23 mouse cellular contexts compared by ENCODE assay signal in the genomic region with DNA sequence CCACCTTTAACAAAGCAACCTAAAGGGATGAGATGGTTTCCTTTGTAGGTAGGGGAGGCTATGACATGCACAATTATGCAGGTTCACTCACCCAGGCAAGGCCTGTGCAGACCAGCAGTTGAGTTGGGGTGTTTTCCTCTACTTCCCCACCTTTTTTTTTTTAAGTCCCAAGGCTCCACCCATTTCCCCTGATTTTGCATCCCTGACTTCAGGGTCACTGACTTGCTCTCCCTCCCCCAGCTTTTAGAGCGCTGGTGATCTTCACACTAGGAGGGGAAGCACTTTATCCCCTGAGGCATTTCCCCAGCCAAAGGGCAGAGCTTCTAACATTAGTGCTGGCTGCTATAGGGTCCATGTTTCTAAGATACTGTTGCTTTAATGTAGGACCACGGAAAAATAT. TPM values are rescaled to one million over a fixed set of nuclear protein-coding genes. Genes with fewer than 3 reads are reported as not detected.
A peak's percentile ranks its signal among the peaks of the same experiment; 100 is the strongest.
DNase-seq lines count a peak whose midpoint lies in the region; ATAC-seq and TF ChIP-seq lines count a peak whose summit lies in the region.
"Had no signal": no experiment of that assay in that cellular context is flagged by ENCODE, and none has a peak within 500 bp of the region (broad histone marks: within the 10 kb centered on the region; RNA-seq: fewer than 3 reads in every experiment).

No protein-coding gene starts in this region.

- no peaks in the 10 kb centered on the region for H3K27me3 ChIP-seq in embryonic facial prominence, embryonic 11.5 days (ENCODE audit: control insufficient read depth, insufficient read depth, low read length)
- no peaks in the 10 kb centered on the region for H3K27me3 ChIP-seq in embryonic facial prominence, embryonic 10.5 days (replicated peaks; ENCODE audit: low read depth, poor library complexity, severe bottlenecking)
- H3K27me3 ChIP-seq in E14TG2a.4 (ENCODE audit: insufficient read depth, low read length), result no peaks in the 10 kb centered on the region
- H3K27me3 ChIP-seq: embryonic facial prominence, embryonic 13.5 days; forebrain, embryonic 12.5 days; hindbrain, embryonic 12.5 days had no signal

- peak; percentile 11 for DNase-seq in embryonic facial prominence, embryonic 11.5 days (ENCODE audit: low spot score)
- no peak for DNase-seq in embryonic facial prominence, embryonic 10.5 days (ENCODE audit: low spot score)
- peak; percentile 59 for DNase-seq in ZHBTc4 (ENCODE audit: low read depth, low spot score)
- DNase-seq in right cerebral cortex, adult 2 months (ENCODE audit: low spot score in 2 of 2), result no peak
- DNase-seq in layer of hippocampus, adult 9-11 months, result no peak
- DNase-seq in cerebellum, postnatal 10 days, result no peak
- DNase-seq: adrenal gland, adult 2 months; adrenal gland, postnatal 36 days; cerebellum, adult 11 months; cerebellum, adult 8-10 months; cerebellum, postnatal 25 days; forebrain, postnatal 0 days; gastrocnemius, postnatal 14 days; heart, postnatal 10 days; heart, postnatal 4 days had no signal

- TF ChIP-seq CTCF in E14TG2a.4 (conservative IDR thresholded peaks at IDR 0.05; ENCODE audit: low read length), result no peak

- H3K4me3 ChIP-seq in embryonic facial prominence, embryonic 11.5 days (ENCODE audit: low read depth, low read length), result no peak overlapping the region
- H3K4me3 ChIP-seq in embryonic facial prominence, embryonic 10.5 days, result no peak overlapping the region
- H3K4me3 ChIP-seq in E14TG2a.4 (replicated peaks; ENCODE audit: low read length), result peak overlapping the region; percentile 20; the same call in 1 of the 2 replicates
- H3K4me3 ChIP-seq: embryonic facial prominence, embryonic 13.5 days; forebrain, embryonic 12.5 days; heart, embryonic 10.5 days; hindbrain, embryonic 12.5 days had no signal

- ATAC-seq in embryonic facial prominence, embryonic 11.5 days (replicated peaks; ENCODE audit: insufficient number of reproducible peaks, low FRiP score, low TSS enrichment, low read depth), result no peak
- ATAC-seq: forebrain, postnatal 0 days; hindbrain, embryonic 16.5 days; inflammation-experienced regulatory T-cells, adult 6 months; intestine, postnatal 0 days had no signal

- WGBS in embryonic facial prominence, embryonic 11.5 days, result 9% methylated on average over 2 of the region's 2 CpGs
- WGBS in embryonic facial prominence, embryonic 10.5 days, result 14% methylated on average over 2 of the region's 2 CpGs

- no peaks in the 10 kb centered on the region for H3K9me3 ChIP-seq in embryonic facial prominence, embryonic 11.5 days (replicated peaks; ENCODE audit: control insufficient read depth, low read length)
- H3K9me3 ChIP-seq in embryonic facial prominence, embryonic 10.5 days, result no peaks in the 10 kb centered on the region
- no peaks in the 10 kb centered on the region for H3K9me3 ChIP-seq in E14TG2a.4 (ENCODE audit: low read length)
- H3K9me3 ChIP-seq: embryonic facial prominence, embryonic 13.5 days; forebrain, embryonic 12.5 days; heart, embryonic 10.5 days; hindbrain, embryonic 12.5 days had no signal

- no peak overlapping the region for H3K4me2 ChIP-seq in embryonic facial prominence, embryonic 11.5 days (ENCODE audit: low read depth, low read length)
- H3K4me2 ChIP-seq: embryonic facial prominence, embryonic 13.5 days; forebrain, embryonic 12.5 days; hindbrain, embryonic 12.5 days had no signal

- H3K27ac ChIP-seq in embryonic facial prominence, embryonic 11.5 days (replicated peaks; ENCODE audit: low read depth, low read length), result no peak overlapping the region
- no peak overlapping the region for H3K27ac ChIP-seq in embryonic facial prominence, embryonic 10.5 days (replicated peaks)
- H3K27ac ChIP-seq: embryonic facial prominence, embryonic 13.5 days; forebrain, embryonic 12.5 days; heart, embryonic 10.5 days; hindbrain, embryonic 12.5 days had no signal

- H3K9ac ChIP-seq in embryonic facial prominence, embryonic 11.5 days (replicated peaks; ENCODE audit: low read length), result no peak overlapping the region
- H3K9ac ChIP-seq: embryonic facial prominence, embryonic 13.5 days; forebrain, embryonic 12.5 days; forebrain, postnatal 0 days; hindbrain, embryonic 12.5 days had no signal

- H3K36me3 ChIP-seq in embryonic facial prominence, embryonic 11.5 days (replicated peaks; ENCODE audit: control insufficient read depth, insufficient read depth, low read depth, low read length), result no peaks in the 10 kb centered on the region
- 0 out of 2 replicates have a peak, but pooled peaks cover 6% of the 10 kb centered on the region for H3K36me3 ChIP-seq in embryonic facial prominence, embryonic 10.5 days (replicated peaks)
- peaks cover 9% of the 10 kb centered on the region; the same call in 1 of the 2 replicates for H3K36me3 ChIP-seq in E14TG2a.4 (ENCODE audit: insufficient read depth, low read length)
- H3K36me3 ChIP-seq: embryonic facial prominence, embryonic 13.5 days; forebrain, embryonic 12.5 days; hindbrain, embryonic 12.5 days had no signal

- no peaks in the 10 kb centered on the region for H3K4me1 ChIP-seq in embryonic facial prominence, embryonic 11.5 days (ENCODE audit: control insufficient read depth, insufficient read depth, low read length)
- peaks cover 18% of the 10 kb centered on the region for H3K4me1 ChIP-seq in embryonic facial prominence, embryonic 10.5 days
- peaks cover 41% of the 10 kb centered on the region for H3K4me1 ChIP-seq in E14TG2a.4 (replicated peaks; ENCODE audit: low read depth, low read length)
- H3K4me1 ChIP-seq: hindbrain, embryonic 12.5 days had no signal

RNA-seq across cellular contexts. Expression of a gene that starts 30.4 kb away (rescaled TPM):
- 10.5 and 11.3 TPM in 2 replicates for polyA plus RNA-seq in embryonic facial prominence, embryonic 11.5 days (2014; fragmentation: Nextera tagmentation; extraction: Ambion mirVana)
- 12.1 and 14.1 TPM in 2 replicates for polyA plus RNA-seq in embryonic facial prominence, embryonic 10.5 days (2016; fragmentation: Nextera tagmentation; extraction: Ambion mirVana)

Comparison
In these comparisons a context has a peak if more than half of its experiments do, and no peak if none do; other contexts are left out.
1. DNase-seq: peak in embryonic facial prominence, embryonic 11.5 days (single experiment) and ZHBTc4 (single experiment); none in embryonic facial prominence, embryonic 10.5 days (single experiment), right cerebral cortex, adult 2 months (0 of 2), layer of hippocampus, adult 9-11 months (single experiment) and cerebellum, postnatal 10 days (0 of 2).